Mouse (Mus musculus) bone marrow macrophage, adult 2 months (primary cell): Measurements from ENCODE around the gene Rbm8a.

Source experiments
- CTCF ChIP-seq: IDR thresholded peaks from 2 replicates; pipeline ENCODE4 v1.5.1; 2012; ENCODE audit warnings: low read depth, mild to moderate bottlenecking, low read length, moderate library complexity
- POLR2A ChIP-seq: IDR thresholded peaks from 2 replicates; pipeline ENCODE4 v1.6.1; 2012; ENCODE audit warnings: mild to moderate bottlenecking, low read depth, low read length, borderline replicate concordance

DNA sequence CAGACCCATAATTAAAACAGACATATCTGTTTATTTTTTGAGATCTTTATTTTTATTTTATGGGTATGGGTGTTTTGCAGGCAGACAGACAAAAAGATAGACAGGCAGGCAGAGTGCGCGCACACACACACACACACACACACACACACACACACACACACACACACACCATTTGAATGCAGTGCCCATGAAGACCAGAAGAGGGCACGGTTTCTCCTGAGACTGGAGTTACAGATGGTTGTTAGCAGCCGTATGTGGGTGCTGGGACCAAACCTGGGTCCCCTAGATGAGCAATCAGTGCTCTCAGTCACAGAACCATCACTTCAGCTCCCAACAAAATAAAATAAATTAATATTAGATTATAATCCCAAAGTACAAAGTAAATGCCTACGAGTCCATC lies 46.3 kb upstream of the Rbm8a start:
- TF ChIP-seq CTCF: no peak
- no peak for TF ChIP-seq POLR2A
